Mouse (Mus musculus) CH12.LX (cell line): ENCODE measurements around the gene Kcnq4.

Source experiments
- E2F4 ChIP-seq: IDR thresholded peaks from 2 replicates; pipeline ENCODE4 v1.6.1; 2011; ENCODE audit warnings: low read depth, low read length, improper control_type of control experiment; ENCODE audit not compliant: insufficient replicate concordance
- MAZ ChIP-seq: IDR thresholded peaks from 2 replicates; pipeline ENCODE4 v1.6.1; 2012; ENCODE audit warnings: low read depth, mild to moderate bottlenecking, inconsistent platforms, low read length, improper control_type of control experiment, moderate library complexity
- NRF1 ChIP-seq: IDR thresholded peaks from 2 replicates; pipeline ENCODE4 v1.6.1; 2014; ENCODE audit warnings: low read depth, mild to moderate bottlenecking, inconsistent platforms, low read length, improper control_type of control experiment, moderate library complexity
- POLR2A ChIP-seq: IDR thresholded peaks from 2 replicates; pipeline ENCODE4 v1.6.1; 2011; ENCODE audit warnings: low read depth, mild to moderate bottlenecking, improper control_type of control experiment, low read length
- RAD21 ChIP-seq: IDR thresholded peaks from 2 replicates; pipeline ENCODE4 v1.6.1; 2011; ENCODE audit warnings: low read depth, mild to moderate bottlenecking, low read length, improper control_type of control experiment, moderate library complexity
- RCOR1 ChIP-seq: conservative IDR thresholded peaks from 2 replicates; pipeline ENCODE4 v1.6.1; 2012; ENCODE audit warnings: low read depth, mild to moderate bottlenecking, inconsistent platforms, low read length, improper control_type of control experiment
- USF1 ChIP-seq: IDR thresholded peaks from 2 replicates; pipeline ENCODE4 v1.6.1; 2014; ENCODE audit warnings: low read depth, mild to moderate bottlenecking, inconsistent platforms, low read length, improper control_type of control experiment

- TF ChIP-seq RCOR1 (no peak), POLR2A (no peak), NRF1 (no peak), RAD21 (no peak), MAZ (no peak), USF1 (no peak), E2F4 (no peak)
Measured at GRCm38 (mm10) chr4:120671046-120671445, 77.4 kb downstream of the Kcnq4 start.
